In the genomic region with DNA sequence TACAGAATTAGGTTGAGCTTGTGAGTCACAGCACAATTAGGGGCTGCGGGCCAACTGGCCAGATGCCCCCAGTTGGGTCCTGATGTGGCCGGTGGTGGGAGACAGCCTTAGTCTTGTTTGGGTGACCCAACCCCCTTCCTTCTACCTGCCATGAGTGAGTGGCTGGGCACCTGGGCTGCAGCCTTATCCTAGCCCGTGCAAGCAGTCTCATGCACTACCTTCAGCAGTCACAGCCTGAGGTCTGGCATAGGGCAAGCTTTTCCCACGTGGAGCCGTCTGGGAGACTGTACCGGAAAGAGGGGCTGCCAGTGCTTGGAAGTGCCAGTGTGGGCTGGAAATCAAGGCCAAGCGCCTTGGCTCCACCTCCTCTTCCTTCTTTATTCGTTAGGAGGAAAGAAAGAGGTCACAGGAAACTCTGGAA, we compare ENCODE assay signal across 8 mouse cellular contexts. TPM values are rescaled to one million over a fixed set of nuclear protein-coding genes. Genes with fewer than 3 reads are reported as not detected.
DNase-seq lines count a peak whose midpoint lies in the region; ATAC-seq lines count a peak whose summit lies in the region.
"Had no signal": no experiment of that assay in that cellular context is flagged by ENCODE, and none has a peak within 500 bp of the region (broad histone marks: within the 10 kb centered on the region; RNA-seq: fewer than 3 reads in every experiment).

No protein-coding gene starts in this region.

- DNase-seq in ovary, adult 18-20 months (ENCODE audit: low spot score): peak; percentile 58
- DNase-seq in ovary, postnatal 14 days (ENCODE audit: low spot score): no peak
- DNase-seq in cerebellum, adult 8-10 months: peak; percentile 45
- DNase-seq in left cerebral cortex, postnatal 14 days (ENCODE audit: low spot score in 2 of 2): peak; percentile 41 to 57
- DNase-seq in spleen, postnatal 14 days (ENCODE audit: low spot score in 2 of 2): no peak

- no peaks in the 10 kb centered on the region for H3K27me3 ChIP-seq in heart, embryonic 11.5 days (ENCODE audit: control insufficient read depth, insufficient read depth, low read length)
- H3K27me3 ChIP-seq in stomach, embryonic 16.5 days (ENCODE audit: control insufficient read depth, insufficient read depth, low read length): no peaks in the 10 kb centered on the region

- peak overlapping the region; percentile 90 for H3K27ac ChIP-seq in heart, embryonic 11.5 days (ENCODE audit: low read depth, low read length)
- no peak overlapping the region for H3K27ac ChIP-seq in stomach, embryonic 16.5 days (ENCODE audit: low read length)

- no peaks in the 10 kb centered on the region for H3K9me3 ChIP-seq in heart, embryonic 11.5 days (replicated peaks; ENCODE audit: control insufficient read depth, low read length)
- no peaks in the 10 kb centered on the region for H3K9me3 ChIP-seq in stomach, embryonic 16.5 days (replicated peaks; ENCODE audit: control insufficient read depth, low read length)

- intact Hi-C loops in left cerebral cortex, postnatal 14 days (cut with DNase I): no loop called here

- peak overlapping the region; percentile 54 for H3K4me2 ChIP-seq in heart, embryonic 11.5 days
- no peak overlapping the region for H3K4me2 ChIP-seq in stomach, embryonic 16.5 days (ENCODE audit: low read depth, low read length)

- no peaks in the 10 kb centered on the region for H3K36me3 ChIP-seq in heart, embryonic 11.5 days (ENCODE audit: control insufficient read depth, insufficient read depth, low read length)
- no peaks in the 10 kb centered on the region for H3K36me3 ChIP-seq in stomach, embryonic 16.5 days (ENCODE audit: control insufficient read depth, insufficient read depth, low read length)

- WGBS in heart, embryonic 11.5 days (ENCODE audit: insufficient replicate concordance): 15% methylated on average over 8 of the region's 8 CpGs
- WGBS in stomach, embryonic 16.5 days: 47% methylated on average over 8 of the region's 8 CpGs

- H3K9ac ChIP-seq in heart, embryonic 11.5 days (ENCODE audit: low read depth, low read length): no peak overlapping the region
- H3K9ac ChIP-seq in stomach, embryonic 16.5 days (ENCODE audit: low read length): no peak overlapping the region

- H3K4me3 ChIP-seq in heart, embryonic 11.5 days (ENCODE audit: low read depth, low read length): no peak overlapping the region
- H3K4me3 ChIP-seq in stomach, embryonic 16.5 days (replicated peaks; ENCODE audit: low read length): no peak overlapping the region

- H3K4me1 ChIP-seq in heart, embryonic 11.5 days (ENCODE audit: control insufficient read depth, insufficient read depth, low read length): peaks cover 33% of the 10 kb centered on the region
- no peaks in the 10 kb centered on the region; the same call in 1 of the 2 replicates for H3K4me1 ChIP-seq in stomach, embryonic 16.5 days (ENCODE audit: control insufficient read depth, insufficient read depth, low read length)

- peak; percentile 60 for ATAC-seq in heart, embryonic 11.5 days (replicated peaks; ENCODE audit: insufficient number of reproducible peaks, low FRiP score, low TSS enrichment)
- peak; percentile 68; the same call in 1 of the 2 replicates for ATAC-seq in stomach, embryonic 16.5 days (ENCODE audit: insufficient read depth, low FRiP score)

RNA-seq across cellular contexts. Expression of a gene that starts 13.4 kb away (rescaled TPM):
- 38.7 TPM in 2 replicates for polyA plus RNA-seq in heart, embryonic 11.5 days (2014; fragmentation: Nextera tagmentation; extraction: Ambion mirVana)
- total RNA-seq in left cerebral cortex, postnatal 14 days (2021): 100 to 1,000 TPM; 222 to 262 TPM
- polyA plus RNA-seq in stomach, embryonic 16.5 days (2015; fragmentation: Nextera tagmentation; extraction: Ambion mirVana): 30.3 and 32.2 TPM in 2 replicates
- total RNA-seq: common myeloid progenitor, adult 5-6 weeks had no signal

Comparison
In these comparisons a context has a peak if more than half of its experiments do, and no peak if none do; other contexts are left out.
1. DNase-seq: peak in ovary, adult 18-20 months (single experiment), cerebellum, adult 8-10 months (single experiment) and left cerebral cortex, postnatal 14 days (2 of 2); none in ovary, postnatal 14 days (single experiment) and spleen, postnatal 14 days (0 of 2).